Mouse (Mus musculus): Measurements from ENCODE around the gene Ppp1r12b. TPM values are rescaled to one million over a fixed set of nuclear protein-coding genes. Genes with fewer than 3 reads are reported as not detected.
A peak's percentile ranks its signal among the peaks of the same experiment; 100 is the strongest.

Gene Ppp1r12b
- polyA plus RNA-seq, 1 experiment: 22.2 TPM

DNA sequence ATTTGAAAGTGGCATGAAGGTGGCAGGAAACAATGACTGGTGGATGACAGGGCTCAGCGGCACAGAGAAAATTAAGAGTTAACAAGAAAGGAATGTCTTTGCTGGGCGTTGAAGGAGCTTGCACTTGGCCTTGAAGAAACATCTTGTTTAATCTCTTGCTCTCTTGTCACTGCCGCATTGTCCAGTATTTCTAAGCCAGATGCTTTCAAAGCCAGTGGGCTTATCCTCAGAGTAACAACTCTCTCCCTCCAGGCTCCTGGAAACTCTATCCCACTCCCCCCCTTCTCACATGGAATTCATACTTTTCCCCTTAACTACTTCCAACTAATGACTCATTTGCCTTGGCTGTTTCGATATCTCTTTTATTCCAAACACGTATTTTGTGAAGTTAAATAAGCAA lies 151.4 kb downstream of the Ppp1r12b start:
- WGBS: 85% methylated on average over 5 of the region's 5 CpGs
- Histone ChIP-seq H3K27ac (ENCODE audit: insufficient read depth, low read length) (no peak overlapping the region), H3K4me1 (ENCODE audit: control insufficient read depth, insufficient read depth, low read length) (no peaks in the 10 kb centered on the region), H3K4me3 (replicated peaks; ENCODE audit: insufficient read depth, low read depth, low read length) (no peak overlapping the region), H3K27me3 (ENCODE audit: control insufficient read depth, insufficient read depth, low read length) (no peaks in the 10 kb centered on the region)
- no peak for DNase-seq
- no peak for TF ChIP-seq CTCF (IDR thresholded peaks at IDR 0.05; ENCODE audit: borderline replicate concordance, insufficient read depth, low read depth, low read length)

DNA sequence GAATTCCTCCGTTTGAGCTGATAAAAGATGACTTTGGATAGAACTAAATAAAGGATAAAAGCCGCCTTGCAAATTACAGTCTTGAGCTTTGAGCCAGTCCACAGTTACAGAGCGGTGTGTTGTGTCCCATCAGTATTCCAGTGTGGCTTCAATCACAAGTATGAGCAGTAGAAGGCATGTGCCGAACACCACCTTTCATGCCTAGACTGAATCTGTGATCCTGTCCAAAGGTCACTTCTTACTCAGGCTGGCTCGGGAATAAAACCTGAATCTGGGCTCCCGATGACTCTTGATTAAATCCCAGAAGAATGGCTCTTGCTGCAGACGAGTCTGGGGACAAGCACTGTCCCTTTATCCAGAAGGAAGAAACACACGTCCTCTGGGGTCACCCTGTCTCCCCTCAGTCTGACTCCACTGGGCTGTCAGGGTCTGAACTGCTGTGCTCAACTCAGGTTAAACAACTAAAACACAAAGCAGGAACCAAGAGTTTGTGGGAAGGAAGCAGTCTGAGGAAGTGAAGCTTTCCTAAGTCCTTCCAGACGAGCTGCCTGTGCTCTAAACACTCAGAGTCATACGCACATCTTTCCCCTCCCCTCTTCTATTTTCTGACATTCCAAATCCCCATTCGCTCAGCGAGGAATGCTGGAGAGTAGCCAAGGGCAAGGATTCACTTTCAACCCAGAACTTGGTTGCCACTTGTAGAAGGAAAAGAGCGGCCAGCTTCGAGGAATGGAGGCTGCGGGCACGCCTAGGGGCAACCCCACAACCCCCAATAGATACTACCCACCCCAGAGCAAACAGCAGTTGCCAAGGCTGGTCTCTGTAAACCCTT lies 152.2 kb downstream of the Ppp1r12b start:
- H3K27ac ChIP-seq (ENCODE audit: insufficient read depth, low read length): no peak overlapping the region
- no peaks in the 10 kb centered on the region for H3K27me3 ChIP-seq (ENCODE audit: control insufficient read depth, insufficient read depth, low read length)
- WGBS: 54% methylated on average over 16 of the region's 16 CpGs
- no peak for DNase-seq
- no peak overlapping the region for H3K4me3 ChIP-seq (replicated peaks; ENCODE audit: insufficient read depth, low read depth, low read length)
- no peaks in the 10 kb centered on the region for H3K4me1 ChIP-seq (ENCODE audit: control insufficient read depth, insufficient read depth, low read length)
- no peak for TF ChIP-seq POLR2A (IDR thresholded peaks at IDR 0.05; ENCODE audit: borderline replicate concordance, insufficient read depth, low read length)

DNA sequence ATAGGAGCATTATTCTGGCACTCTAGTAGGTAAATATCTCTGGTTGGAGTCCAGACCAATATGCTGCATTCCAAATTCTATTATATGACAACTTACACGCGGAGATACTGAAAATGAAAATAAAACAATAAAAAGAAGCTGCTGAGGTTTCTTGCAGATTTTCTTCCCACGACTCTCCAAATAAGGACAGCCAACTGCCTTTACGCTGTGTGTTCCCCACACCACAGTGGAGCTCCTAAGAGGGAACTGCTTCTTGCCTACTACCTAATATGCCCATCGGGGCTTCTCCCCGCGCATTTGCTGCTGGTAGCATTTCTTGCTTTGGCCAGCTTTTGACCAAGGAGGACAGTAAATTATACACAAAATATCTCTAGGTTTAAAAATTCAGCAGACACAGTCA lies 154.0 kb downstream of the Ppp1r12b start:
- WGBS: 91% methylated on average over 7 of the region's 7 CpGs
- H3K4me1 ChIP-seq (ENCODE audit: control insufficient read depth, insufficient read depth, low read length): peaks cover under 1% of the 10 kb centered on the region; the same call in 1 of the 2 replicates
- no peak overlapping the region for H3K27ac ChIP-seq (ENCODE audit: insufficient read depth, low read length)
- TF ChIP-seq POLR2A (IDR thresholded peaks at IDR 0.05; ENCODE audit: borderline replicate concordance, insufficient read depth, low read length): no peak
- no peak for TF ChIP-seq CTCF (IDR thresholded peaks at IDR 0.05; ENCODE audit: borderline replicate concordance, insufficient read depth, low read depth, low read length)
- no peaks in the 10 kb centered on the region for H3K27me3 ChIP-seq (ENCODE audit: control insufficient read depth, insufficient read depth, low read length)
- no peak for DNase-seq
- no peak overlapping the region for H3K4me3 ChIP-seq (replicated peaks; ENCODE audit: insufficient read depth, low read depth, low read length)

DNA sequence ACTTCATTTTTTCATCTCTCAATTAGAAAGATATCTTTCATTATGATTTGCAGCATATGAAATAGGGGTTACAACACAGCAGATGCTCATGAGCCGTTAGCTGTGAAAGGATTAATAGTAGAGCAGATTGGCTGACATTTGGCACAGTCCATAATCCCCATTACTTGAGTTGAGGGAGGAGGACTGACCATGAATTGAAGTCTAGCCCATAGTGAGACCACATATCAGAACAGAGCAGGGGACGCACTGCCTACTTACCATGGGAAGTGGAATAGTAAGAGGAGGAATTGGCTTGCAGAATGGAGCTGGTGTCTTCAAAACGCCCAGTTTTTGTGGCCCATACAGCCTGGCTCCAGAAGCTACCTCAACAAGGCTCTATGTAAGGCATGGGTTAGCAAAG lies 159.2 kb downstream of the Ppp1r12b start:
- 50% methylated on average over 3 of the region's 3 CpGs for WGBS
- TF ChIP-seq CTCF (IDR thresholded peaks at IDR 0.05; ENCODE audit: borderline replicate concordance, insufficient read depth, low read depth, low read length) (no peak), POLR2A (IDR thresholded peaks at IDR 0.05; ENCODE audit: borderline replicate concordance, insufficient read depth, low read length) (no peak)
- H3K27ac ChIP-seq (ENCODE audit: insufficient read depth, low read length): peak overlapping the region; percentile 36; the same call in 1 of the 2 replicates
- H3K4me3 ChIP-seq (replicated peaks; ENCODE audit: insufficient read depth, low read depth, low read length): no peak overlapping the region
- peaks cover 8% of the 10 kb centered on the region; the same call in 1 of the 2 replicates for H3K4me1 ChIP-seq (ENCODE audit: control insufficient read depth, insufficient read depth, low read length)
- no peak for DNase-seq
- H3K27me3 ChIP-seq (ENCODE audit: control insufficient read depth, insufficient read depth, low read length): no peaks in the 10 kb centered on the region

DNA sequence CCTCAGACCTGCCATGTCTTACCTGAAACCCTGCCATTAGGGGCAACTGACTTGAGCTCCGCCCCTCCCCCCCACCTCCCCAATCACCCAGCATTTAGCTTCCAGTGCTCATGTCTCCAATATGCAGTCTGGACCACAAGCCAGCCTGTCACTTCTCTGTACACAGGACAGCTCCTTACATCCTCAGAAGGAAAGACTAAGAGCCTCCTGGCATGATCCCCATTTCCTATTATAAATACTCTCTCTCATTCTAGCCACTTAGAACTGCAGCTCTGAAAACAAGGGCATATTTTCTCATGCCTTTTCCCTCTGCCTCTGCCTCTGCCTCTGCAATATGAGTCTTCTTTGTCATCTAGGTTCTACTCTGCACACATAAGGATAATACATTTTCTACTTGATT lies 159.7 kb downstream of the Ppp1r12b start:
- no peak for DNase-seq

DNA sequence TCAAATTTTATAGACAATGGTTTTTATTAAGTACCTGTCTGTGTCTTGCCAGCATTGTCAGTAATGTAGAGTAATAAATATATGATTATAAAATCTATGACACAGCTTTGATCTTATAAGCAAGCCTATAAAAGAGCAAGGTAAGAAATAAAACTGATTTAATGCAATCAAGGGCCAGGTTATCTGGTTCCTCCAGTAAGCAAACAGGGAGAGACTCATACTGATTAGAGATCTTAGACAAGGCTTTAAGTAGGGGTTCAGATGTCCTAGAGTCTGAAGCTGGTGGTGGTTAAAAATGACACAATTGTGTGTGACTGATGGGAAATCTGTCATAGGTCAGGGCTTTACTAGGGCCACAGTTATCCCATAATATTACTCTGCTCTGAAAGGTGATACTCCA lies 164.3 kb downstream of the Ppp1r12b start:
- TF ChIP-seq CTCF (IDR thresholded peaks at IDR 0.05; ENCODE audit: borderline replicate concordance, insufficient read depth, low read depth, low read length) (no peak), POLR2A (IDR thresholded peaks at IDR 0.05; ENCODE audit: borderline replicate concordance, insufficient read depth, low read length) (no peak)
- Histone ChIP-seq H3K27me3 (ENCODE audit: control insufficient read depth, insufficient read depth, low read length) (no peaks in the 10 kb centered on the region), H3K4me3 (replicated peaks; ENCODE audit: insufficient read depth, low read depth, low read length) (no peak overlapping the region), H3K4me1 (ENCODE audit: control insufficient read depth, insufficient read depth, low read length) (peaks cover 5% of the 10 kb centered on the region; the same call in 1 of the 2 replicates), H3K27ac (ENCODE audit: insufficient read depth, low read length) (no peak overlapping the region)
- DNase-seq: no peak

More for the DNA sequence above, 159.7 kb downstream of the Ppp1r12b start:
- no peak overlapping the region for H3K4me3 ChIP-seq (replicated peaks; ENCODE audit: insufficient read depth, low read depth, low read length)
- peaks cover 8% of the 10 kb centered on the region; the same call in 1 of the 2 replicates for H3K4me1 ChIP-seq (ENCODE audit: control insufficient read depth, insufficient read depth, low read length)
- H3K27ac ChIP-seq (ENCODE audit: insufficient read depth, low read length): no peak overlapping the region
- WGBS: 96% methylated on average over 1 of the region's 1 CpGs
- TF ChIP-seq POLR2A (IDR thresholded peaks at IDR 0.05; ENCODE audit: borderline replicate concordance, insufficient read depth, low read length) (no peak), CTCF (IDR thresholded peaks at IDR 0.05; ENCODE audit: borderline replicate concordance, insufficient read depth, low read depth, low read length) (no peak)
- H3K27me3 ChIP-seq (ENCODE audit: control insufficient read depth, insufficient read depth, low read length): no peaks in the 10 kb centered on the region

DNA sequence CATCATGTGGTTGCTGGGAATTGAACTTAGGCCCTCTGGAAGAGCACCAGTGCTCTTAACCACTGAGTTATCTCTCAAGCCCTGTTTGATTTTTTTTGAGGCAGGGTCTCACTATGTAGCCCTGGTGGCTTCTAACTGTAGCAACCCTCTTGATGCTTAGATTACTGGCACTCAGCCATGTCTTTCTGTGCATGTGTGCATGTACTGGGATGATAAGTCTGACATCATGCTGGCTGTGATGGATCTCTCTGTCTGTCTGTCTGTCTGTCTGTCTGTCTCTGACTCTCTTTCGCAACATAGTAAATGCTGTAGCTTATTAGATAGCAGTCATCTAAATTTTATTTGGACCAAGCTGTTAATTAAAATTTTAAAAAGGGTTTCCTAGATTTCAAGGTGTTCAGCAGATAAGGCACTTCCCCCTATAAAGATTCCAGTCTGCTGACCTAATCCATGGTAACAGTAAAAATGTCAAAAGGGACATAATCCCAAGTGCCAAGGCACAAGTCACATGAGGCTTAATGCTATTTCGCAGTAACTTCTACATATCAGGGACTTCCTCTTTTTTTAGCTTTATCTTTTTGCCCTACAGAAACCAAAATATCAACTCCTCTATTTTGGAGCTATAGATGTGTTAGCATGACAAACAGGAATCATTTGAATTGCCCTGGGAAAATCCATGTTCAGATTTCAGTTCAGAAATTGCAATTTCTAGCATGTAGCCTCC lies 164.9 kb downstream of the Ppp1r12b start:
- no peak overlapping the region for H3K27ac ChIP-seq (ENCODE audit: insufficient read depth, low read length)
- WGBS: 97% methylated on average over 2 of the region's 2 CpGs
- no peaks in the 10 kb centered on the region for H3K27me3 ChIP-seq (ENCODE audit: control insufficient read depth, insufficient read depth, low read length)
- TF ChIP-seq POLR2A (IDR thresholded peaks at IDR 0.05; ENCODE audit: borderline replicate concordance, insufficient read depth, low read length) (no peak), CTCF (IDR thresholded peaks at IDR 0.05; ENCODE audit: borderline replicate concordance, insufficient read depth, low read depth, low read length) (no peak)
- no peak for DNase-seq
- H3K4me3 ChIP-seq (replicated peaks; ENCODE audit: insufficient read depth, low read depth, low read length): no peak overlapping the region
- H3K4me1 ChIP-seq (ENCODE audit: control insufficient read depth, insufficient read depth, low read length): peaks cover under 1% of the 10 kb centered on the region; the same call in 1 of the 2 replicates

DNA sequence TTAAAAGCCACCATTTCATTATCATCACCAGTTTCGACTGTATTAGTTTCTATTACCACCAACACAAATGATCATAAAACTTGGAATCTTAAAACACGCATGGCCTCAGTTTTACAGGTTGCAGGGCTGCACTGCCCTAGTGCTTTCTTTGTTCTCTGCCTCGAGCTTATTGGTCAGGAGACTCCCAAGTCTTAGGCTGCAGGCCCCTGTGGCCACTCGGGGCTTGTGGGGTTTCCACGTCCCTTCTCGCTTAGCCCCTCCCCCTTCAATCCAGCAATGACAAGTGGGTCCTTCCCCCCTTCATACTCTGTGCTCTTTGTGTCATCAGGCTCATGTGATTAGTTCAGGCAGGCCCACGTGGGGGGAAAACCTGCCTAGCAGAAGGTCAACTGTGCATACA lies 167.6 kb downstream of the Ppp1r12b start:
- H3K27me3 ChIP-seq (ENCODE audit: control insufficient read depth, insufficient read depth, low read length): no peaks in the 10 kb centered on the region
- WGBS: 60% methylated on average over 7 of the region's 7 CpGs
- no peak for DNase-seq
- H3K4me1 ChIP-seq (ENCODE audit: control insufficient read depth, insufficient read depth, low read length): no peaks in the 10 kb centered on the region
- TF ChIP-seq CTCF (IDR thresholded peaks at IDR 0.05; ENCODE audit: borderline replicate concordance, insufficient read depth, low read depth, low read length): no peak
- no peak for TF ChIP-seq POLR2A (IDR thresholded peaks at IDR 0.05; ENCODE audit: borderline replicate concordance, insufficient read depth, low read length)
- no peak overlapping the region for H3K27ac ChIP-seq (ENCODE audit: insufficient read depth, low read length)
- no peak overlapping the region for H3K4me3 ChIP-seq (replicated peaks; ENCODE audit: insufficient read depth, low read depth, low read length)
